Mouse (Mus musculus) spleen, adult 18-20 months (tissue): ENCODE results near the gene Tmod2.
"Not testable (repeated sequence)": the region's sequence is repeated elsewhere in the genome, so short reads cannot be mapped to it uniquely, and the experiment has no call there.

Experiments used
- DNase-seq, 2 experiments: peaks; one replicate each; pipeline ENCODE4 v3.0.0; 2022; ENCODE audit warnings: mixed read lengths in 2 of 2

Tmod2 gene

DNA sequence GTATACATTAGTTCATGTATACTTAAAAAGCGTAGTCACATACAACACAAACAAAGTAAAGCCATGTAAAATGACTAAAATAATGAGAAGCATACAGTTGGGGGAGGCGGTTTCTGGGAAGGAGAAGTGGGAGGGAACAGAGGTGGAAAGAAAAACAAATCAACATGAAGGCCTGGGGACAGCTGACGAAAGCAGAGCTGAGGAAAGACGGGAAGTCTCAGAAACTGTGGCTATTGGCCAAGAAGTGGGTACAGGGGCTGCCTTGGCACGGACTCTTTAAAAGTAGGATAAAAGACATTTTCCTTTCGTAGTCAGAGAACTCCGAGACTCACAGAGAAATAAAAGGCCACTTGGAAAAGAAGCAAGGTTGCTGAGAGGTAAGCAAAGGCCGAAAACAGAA, 62.1 kb downstream of the Tmod2 start:
- DNase-seq: no peak

GRCm38 (mm10) chr9:75546885-75547553, 64.1 kb downstream of the Tmod2 start:
- peak; percentile 34 to 42 for DNase-seq

DNA sequence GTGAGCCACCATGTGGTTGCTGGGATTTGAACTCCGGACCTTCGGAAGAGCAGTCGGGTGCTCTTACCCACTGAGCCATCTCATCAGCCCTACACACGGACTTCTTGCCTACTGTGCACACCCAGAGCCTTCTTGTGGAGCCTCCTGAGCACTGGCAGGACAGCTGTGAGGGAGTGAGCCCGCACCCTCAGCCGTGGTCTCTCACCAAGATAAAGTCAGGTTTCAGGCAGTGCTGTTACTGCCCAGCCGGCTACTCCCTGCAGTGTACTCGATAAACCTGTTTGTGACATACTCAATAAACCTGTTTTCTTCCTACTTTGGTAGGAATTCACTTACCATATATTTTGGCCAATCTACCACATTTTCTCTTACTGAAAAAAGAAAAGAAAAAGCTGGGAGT, 65.6 kb downstream of the Tmod2 start:
- no peak for DNase-seq

- peak; percentile 18 to 24 for DNase-seq
Observed at GRCm38 (mm10) chr9:75541497-75541896, 69.6 kb downstream of the Tmod2 start.

- no peak for DNase-seq
Observed at GRCm38 (mm10) chr9:75536422-75536821, 74.7 kb downstream of the Tmod2 start.

GRCm38 (mm10) chr9:75534431-75534962, 76.6 kb downstream of the Tmod2 start:
- DNase-seq: no peak

- DNase-seq: not testable (repeated sequence)
Observed at GRCm38 (mm10) chr9:75532989-75533388, 78.1 kb downstream of the Tmod2 start.

DNA sequence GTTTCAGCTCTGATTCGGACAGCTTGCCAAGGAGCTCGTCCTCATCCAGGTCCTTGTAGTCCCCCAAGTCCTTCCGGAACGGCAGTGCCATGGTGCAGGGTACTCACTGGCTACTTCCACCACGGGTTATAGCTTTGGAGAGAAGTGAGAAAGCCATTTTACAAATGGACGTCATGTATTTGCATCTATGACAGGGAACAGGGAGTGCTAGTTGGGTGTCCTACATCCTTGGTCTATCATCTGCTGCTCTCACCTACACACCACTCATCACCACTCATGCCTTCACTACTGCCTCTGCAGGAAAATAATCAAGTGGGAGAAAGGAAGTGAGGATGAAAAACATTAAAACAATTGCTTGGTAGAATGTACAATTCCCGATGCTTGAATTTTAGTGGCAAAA, 78.7 kb downstream of the Tmod2 start:
- no peak for DNase-seq

- DNase-seq: no peak
Observed at GRCm38 (mm10) chr9:75529358-75529757, 81.8 kb downstream of the Tmod2 start.

- DNase-seq: no peak
Observed at GRCm38 (mm10) chr9:75528096-75528495, 83.0 kb downstream of the Tmod2 start.

DNA sequence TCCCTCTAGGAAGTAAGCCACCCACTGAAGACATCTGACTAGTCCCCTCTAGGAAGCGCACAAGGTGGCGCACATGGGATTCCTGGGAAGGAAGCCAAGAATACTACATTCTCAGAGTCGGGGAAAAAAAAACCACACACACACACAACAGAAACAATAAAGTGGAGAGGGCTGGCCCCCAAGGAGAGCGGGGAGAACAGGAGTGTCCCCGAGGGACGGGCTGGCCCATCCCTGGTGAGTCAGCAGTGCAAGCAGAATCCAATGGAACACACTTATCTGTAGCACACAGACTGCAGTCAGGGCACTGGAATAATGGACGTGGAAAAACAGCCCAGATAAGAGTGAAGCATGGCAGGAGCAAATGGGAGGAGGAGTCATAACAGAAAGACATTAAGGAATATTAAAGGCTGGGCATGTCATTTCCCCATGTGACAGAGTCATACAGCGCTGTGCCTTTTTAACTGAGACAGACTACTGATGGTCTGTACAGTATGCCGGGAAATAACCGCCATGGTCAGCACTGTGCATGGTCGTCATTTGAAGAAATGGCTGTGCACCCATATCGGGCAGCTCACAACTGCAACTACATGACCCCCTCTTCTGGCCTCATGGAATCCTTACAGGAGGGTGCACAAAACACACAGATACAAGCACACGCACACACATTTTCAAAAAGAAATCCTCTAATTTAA, 83.6 kb downstream of the Tmod2 start:
- no peak for DNase-seq

DNA sequence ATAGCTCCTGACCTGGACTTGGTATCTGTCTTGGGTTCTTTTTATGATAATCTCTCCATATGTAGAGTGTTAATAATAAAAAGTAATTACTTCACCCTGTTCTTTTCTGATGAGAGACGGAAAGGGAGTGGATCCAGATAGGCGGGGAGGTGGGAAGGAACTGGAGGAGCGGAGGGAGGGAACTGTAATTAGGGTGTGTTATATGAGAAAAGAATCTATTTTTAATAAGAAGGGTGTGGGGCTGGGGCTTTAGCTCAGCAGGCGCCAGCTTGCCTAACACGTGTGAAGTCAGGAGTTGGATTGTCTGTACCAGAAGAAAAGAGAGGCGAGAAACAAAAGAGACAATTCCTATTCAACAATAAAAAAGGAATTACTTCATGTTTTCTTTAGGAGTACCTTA, 87.5 kb downstream of the Tmod2 start:
- DNase-seq: no peak

GRCm38 (mm10) chr9:75522217-75522616, 88.9 kb downstream of the Tmod2 start:
- no peak for DNase-seq

GRCm38 (mm10) chr9:75521788-75522187, 89.3 kb downstream of the Tmod2 start:
- peak; percentile 27 to 46 for DNase-seq

- no peak for DNase-seq
Observed at GRCm38 (mm10) chr9:75520940-75521339, 90.2 kb downstream of the Tmod2 start.

DNA sequence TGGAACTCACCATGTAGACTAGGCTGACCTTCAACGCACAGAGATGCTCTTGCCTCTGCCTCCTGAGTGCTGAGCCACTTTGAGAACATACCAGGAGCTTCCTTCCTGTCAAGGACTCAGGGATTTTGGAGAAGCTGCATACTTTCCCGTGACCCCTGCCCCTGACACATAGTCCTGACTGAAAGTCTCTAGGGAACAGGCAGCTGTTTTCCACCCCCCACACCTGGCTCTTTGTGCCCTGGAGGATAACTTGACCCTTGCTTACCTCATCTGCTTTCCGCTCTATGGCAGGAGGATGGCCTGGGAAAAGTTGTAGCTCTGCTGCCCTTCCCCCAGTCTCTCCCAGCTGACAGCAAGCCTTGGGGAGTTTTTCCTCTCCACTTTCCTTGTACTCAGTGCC, 93.4 kb downstream of the Tmod2 start:
- DNase-seq: no peak
